Mouse (Mus musculus) lung, postnatal 0 days (tissue): ENCODE data around the gene Oas1h. TPM values are rescaled to one million over a fixed set of nuclear protein-coding genes. Genes with fewer than 3 reads are reported as not detected.
"Not testable (repeated sequence)": the region's sequence is repeated elsewhere in the genome, so short reads cannot be mapped to it uniquely, and the experiment has no call there.

Experiments used
- ATAC-seq: fragments of 200-750 bp; cut with Nextera tagmentation; 2 replicates; pipeline ENCODE4 v1.8.0; 2017; ENCODE audit warnings: moderate library complexity
- DNase-seq: peaks from one replicate; pipeline ENCODE4 v3.0.0-alpha.2; 2016; ENCODE audit warnings: low spot score
- H3K27ac ChIP-seq: fragments of 300-500 bp; sonication (generic); 2 replicates; pipeline ENCODE4 v1.5.1; 2014; ENCODE audit warnings: antibody characterized with exemption, mild to moderate bottlenecking, low read length, mixed read lengths
- H3K27me3 ChIP-seq: fragments of 300-500 bp; sonication (generic); replicated peaks from 2 replicates; pipeline ENCODE4 v1.6.1; 2014; ENCODE audit warnings: low read length, mixed read lengths; ENCODE audit not compliant: insufficient read depth
- H3K36me3 ChIP-seq: fragments of 300-500 bp; sonication (generic); 2 replicates; pipeline ENCODE4 v1.6.1; 2014; ENCODE audit warnings: low read length, mixed read lengths; ENCODE audit not compliant: insufficient read depth
- H3K4me1 ChIP-seq: fragments of 300-500 bp; sonication (generic); 2 replicates; pipeline ENCODE4 v1.6.1; 2014; ENCODE audit warnings: antibody characterized with exemption, low read depth, low read length, mixed read lengths; ENCODE audit not compliant: insufficient read depth
- H3K4me2 ChIP-seq: fragments of 300-500 bp; sonication (generic); replicated peaks from 2 replicates; pipeline ENCODE4 v1.6.1; 2014; ENCODE audit warnings: low read depth, mild to moderate bottlenecking, low read length, moderate library complexity, mixed read lengths
- H3K4me3 ChIP-seq: fragments of 300-500 bp; sonication (generic); 2 replicates; pipeline ENCODE4 v1.5.1; 2014; ENCODE audit warnings: low read depth, low read length
- H3K9ac ChIP-seq: fragments of 300-500 bp; sonication (generic); replicated peaks from 2 replicates; pipeline ENCODE4 v1.6.1; 2014; ENCODE audit warnings: low read depth, mild to moderate bottlenecking
- H3K9me3 ChIP-seq: fragments of 300-500 bp; sonication (generic); 2 replicates; pipeline ENCODE4 v1.6.1; 2016; ENCODE audit warnings: low read length, mixed read lengths
- CTCF ChIP-seq: IDR thresholded peaks from 2 replicates; pipeline ENCODE4 v1.5.1; 2016; ENCODE audit warnings: antibody characterized with exemption, mild to moderate bottlenecking
- EP300 ChIP-seq: IDR thresholded peaks from 2 replicates; pipeline ENCODE4 v1.6.1; 2016; ENCODE audit warnings: antibody characterized with exemption, mild to moderate bottlenecking, control low read depth
- WGBS: fragments of 180-500 bp; shearing (Covaris S2); extraction: QIAGEN DNeasy Blood & Tissue Kit; methylation state at CpG from one replicate; pipeline ENCODE4 v1.1.7; 2014; 5-methylcytosine and 5-hydroxymethylcytosine counted together
- polyA plus RNA-seq: library from polyadenylated mRNA; unstranded; fragments of >200 nt; fragmentation: Nextera tagmentation; extraction: Ambion mirVana; gene quantifications from 2 replicates; pipeline ENCODE4 v1.2.1, GENCODE M21; 2015

Gene Oas1h
- polyA plus RNA-seq, 1 experiment from 2014 or later: not detected

- H3K27ac ChIP-seq: no peak overlapping the region
- no peaks in the 10 kb centered on the region for H3K36me3 ChIP-seq
- no peak overlapping the region for H3K4me3 ChIP-seq
- DNase-seq (no peak), ATAC-seq (no peak)
- no peak overlapping the region for H3K4me2 ChIP-seq
- no peaks in the 10 kb centered on the region for H3K4me1 ChIP-seq
- no peak for TF ChIP-seq CTCF
- TF ChIP-seq EP300: no peak
- H3K27me3 ChIP-seq: no peaks in the 10 kb centered on the region
- no peaks in the 10 kb centered on the region for H3K9me3 ChIP-seq
- 85% methylated on average over 11 of the region's 11 CpGs for WGBS
- no peak overlapping the region for H3K9ac ChIP-seq
Measured at GRCm38 (mm10) chr5:120895231-120895900, 34.1 kb downstream of the Oas1h start.

GRCm38 (mm10) chr5:120898307-120898706 is 37.1 kb downstream of the Oas1h start:
- Histone ChIP-seq H3K4me2 (no peak overlapping the region), H3K9me3 (no peaks in the 10 kb centered on the region), H3K27ac (no peak overlapping the region), H3K4me1 (no peaks in the 10 kb centered on the region), H3K4me3 (no peak overlapping the region), H3K27me3 (no peaks in the 10 kb centered on the region), H3K9ac (no peak overlapping the region), H3K36me3 (no peaks in the 10 kb centered on the region)
- WGBS: 82% methylated on average over 6 of the region's 6 CpGs
- no peak for ATAC-seq
- no peak for DNase-seq
- TF ChIP-seq CTCF (no peak), EP300 (no peak)

- TF ChIP-seq EP300: no peak
- TF ChIP-seq CTCF: no peak
- H3K4me1 ChIP-seq: no peaks in the 10 kb centered on the region
- H3K36me3 ChIP-seq: no peaks in the 10 kb centered on the region
- no peak for DNase-seq
- H3K9me3 ChIP-seq: no peaks in the 10 kb centered on the region
- H3K27ac ChIP-seq: no peak overlapping the region
- no peak for ATAC-seq
- no peak overlapping the region for H3K9ac ChIP-seq
- H3K4me3 ChIP-seq: no peak overlapping the region
- H3K27me3 ChIP-seq: no peaks in the 10 kb centered on the region
- H3K4me2 ChIP-seq: no peak overlapping the region
Measured at GRCm38 (mm10) chr5:120898726-120899125, 37.5 kb downstream of the Oas1h start.

- Histone ChIP-seq H3K4me1 (no peaks in the 10 kb centered on the region), H3K4me2 (no peak overlapping the region), H3K4me3 (no peak overlapping the region), H3K9ac (no peak overlapping the region), H3K27ac (no peak overlapping the region), H3K9me3 (no peaks in the 10 kb centered on the region), H3K27me3 (no peaks in the 10 kb centered on the region), H3K36me3 (no peaks in the 10 kb centered on the region)
- WGBS: 53% methylated on average over 1 of the region's 1 CpGs
- DNase-seq (no peak), ATAC-seq (no peak)
- TF ChIP-seq EP300 (no peak), CTCF (no peak)
Measured at GRCm38 (mm10) chr5:120900666-120901065, 39.4 kb downstream of the Oas1h start.

- WGBS: 92% methylated on average over 5 of the region's 5 CpGs
- Histone ChIP-seq H3K27me3 (no peaks in the 10 kb centered on the region), H3K9ac (no peak overlapping the region), H3K27ac (no peak overlapping the region), H3K4me3 (no peak overlapping the region), H3K36me3 (no peaks in the 10 kb centered on the region), H3K9me3 (no peaks in the 10 kb centered on the region), H3K4me1 (no peaks in the 10 kb centered on the region), H3K4me2 (no peak overlapping the region)
- ATAC-seq (no peak), DNase-seq (no peak)
- TF ChIP-seq CTCF (no peak), EP300 (no peak)
Measured at GRCm38 (mm10) chr5:120902056-120902455, 40.8 kb downstream of the Oas1h start.

GRCm38 (mm10) chr5:120906791-120907733 is 45.8 kb downstream of the Oas1h start, which contains the start of gene Oas1a:
TSS of gene Oas1a (minus strand) at chr5:120907521.
- H3K4me1 ChIP-seq, H3K4me3 ChIP-seq, H3K27me3 ChIP-seq, H3K9me3 ChIP-seq, H3K27ac ChIP-seq, ATAC-seq, H3K36me3 ChIP-seq, DNase-seq, H3K9ac ChIP-seq: not testable (repeated sequence)
- 33% methylated on average over 9 of the region's 12 CpGs for WGBS
- H3K4me2 ChIP-seq: peak within 1 kb of the TSS; percentile 22
